ENCODE assay signal across 26 mouse cellular contexts in genomic region chr10:115476506-115476905, GRCm38 (mm10).
A peak's percentile ranks its signal among the peaks of the same experiment; 100 is the strongest.
DNase-seq lines count a peak whose midpoint lies in the region; TF ChIP-seq lines count a peak whose summit lies in the region.
"Had no signal": no experiment of that assay in that cellular context is flagged by ENCODE, and none has a peak within 500 bp of the region (broad histone marks: within the 10 kb centered on the region; RNA-seq: fewer than 3 reads in every experiment).

No protein-coding gene starts in this region.

- H3K4me3 ChIP-seq in spleen, adult 2 months (ENCODE audit: extremely low read depth, insufficient read depth, insufficient read length): no peak overlapping the region
- no peak overlapping the region for H3K4me3 ChIP-seq in limb, embryonic 10.5 days
- H3K4me3 ChIP-seq: embryonic facial prominence, embryonic 12.5 days; embryonic facial prominence, embryonic 15.5 days; gastrocnemius, adult 2 months; heart, adult 2 months; heart, embryonic 10.5 days; heart, embryonic 13.5 days had no signal

- TF ChIP-seq POLR2A in spleen, adult 2 months (IDR thresholded peaks at IDR 0.05; ENCODE audit: low read depth, low read length): no peak

- no peaks in the 10 kb centered on the region for H3K36me3 ChIP-seq in spleen, adult 2 months (ENCODE audit: control insufficient read depth, insufficient read depth, low read length)
- H3K36me3 ChIP-seq in limb, embryonic 10.5 days: no peaks in the 10 kb centered on the region
- H3K36me3 ChIP-seq: embryonic facial prominence, embryonic 12.5 days; embryonic facial prominence, embryonic 15.5 days; G1E; heart, embryonic 10.5 days; heart, embryonic 13.5 days had no signal

- no peaks in the 10 kb centered on the region for H3K9me3 ChIP-seq in limb, embryonic 10.5 days (replicated peaks)
- H3K9me3 ChIP-seq: embryonic facial prominence, embryonic 12.5 days; embryonic facial prominence, embryonic 15.5 days; G1E; heart, embryonic 10.5 days; heart, embryonic 13.5 days had no signal

- DNase-seq in heart, adult 11 months: peak; percentile 51
- DNase-seq in heart, adult 18-20 months: no peak
- DNase-seq in spleen, adult 2 months (ENCODE audit: low read depth in 1 of 2, low spot score in 2 of 2): peak; percentile 18 to 23
- DNase-seq in spleen, adult 18-20 months: no peak
- peak; percentile 39 to 42 for DNase-seq in B cell, adult 2 months
- DNase-seq in spleen, postnatal 4 days (ENCODE audit: low spot score in 2 of 2): peak; percentile 25 to 61
- DNase-seq in kidney, adult 11 months: no peak
- no peak for DNase-seq in limb, embryonic 10.5 days (ENCODE audit: low spot score)
- DNase-seq: adrenal gland, postnatal 10 days; adrenal gland, postnatal 36 days; cerebellum, adult 18-20 months; cerebellum, adult 9-10 months; cerebellum, postnatal 14 days; forebrain, postnatal 0 days; gastrocnemius, adult 2 months; gastrocnemius, postnatal 14 days; heart, adult 2 months; heart, postnatal 14 days; heart, postnatal 4 days had no signal

- H3K4me1 ChIP-seq in spleen, adult 2 months (ENCODE audit: control insufficient read depth, insufficient read depth, insufficient read length): peaks cover 9% of the 10 kb centered on the region; the same call in 1 of the 2 replicates
- peaks cover 9% of the 10 kb centered on the region for H3K4me1 ChIP-seq in limb, embryonic 10.5 days

- H3K27ac ChIP-seq in spleen, adult 2 months (ENCODE audit: insufficient read depth, low read length): no peak overlapping the region
- H3K27ac ChIP-seq in limb, embryonic 10.5 days: no peak overlapping the region
- H3K27ac ChIP-seq: embryonic facial prominence, embryonic 12.5 days; embryonic facial prominence, embryonic 15.5 days; gastrocnemius, adult 2 months; heart, adult 2 months; heart, embryonic 10.5 days; heart, embryonic 13.5 days; hindbrain, embryonic 14.5 days had no signal

- TF ChIP-seq CTCF in spleen, adult 2 months (IDR thresholded peaks at IDR 0.05; ENCODE audit: extremely low read depth, insufficient read depth, insufficient read length, insufficient replicate concordance): no peak

- H3K27me3 ChIP-seq in spleen, adult 2 months (ENCODE audit: control insufficient read depth, insufficient read depth, low read length): no peaks in the 10 kb centered on the region
- no peaks in the 10 kb centered on the region for H3K27me3 ChIP-seq in limb, embryonic 10.5 days (ENCODE audit: low read depth, poor library complexity, severe bottlenecking)
- H3K27me3 ChIP-seq: CH12.LX; embryonic facial prominence, embryonic 15.5 days; heart, embryonic 13.5 days had no signal

- WGBS in spleen, adult 2 months: 62% methylated on average over 9 of the region's 9 CpGs
- 86% methylated on average over 9 of the region's 9 CpGs for WGBS in limb, embryonic 10.5 days

Comparison
In these comparisons a context has a peak if more than half of its experiments do, and no peak if none do; other contexts are left out.
1. DNase-seq: peak in heart, adult 11 months (single experiment), spleen, adult 2 months (2 of 2), B cell, adult 2 months (2 of 2) and spleen, postnatal 4 days (2 of 2); none in heart, adult 18-20 months (0 of 2), spleen, adult 18-20 months (0 of 2), kidney, adult 11 months (single experiment) and limb, embryonic 10.5 days (single experiment).